Mouse (Mus musculus) thymus, postnatal 4 days (tissue): ENCODE results near the gene B3gnt8.

Experiments
- DNase-seq: peaks from one replicate; pipeline ENCODE4 v3.0.0; 2021

The B3gnt8 gene

GRCm38 (mm10) chr7:25626509-25627430, at the start of gene B3gnt8:
Gene B3gnt8 (plus strand): TSS chr7:25626654.
- peak; percentile 76 for DNase-seq

GRCm38 (mm10) chr7:25576793-25577437, 49.5 kb upstream of the B3gnt8 start:
- DNase-seq: peak; percentile 54

- DNase-seq: no peak
Measured at GRCm38 (mm10) chr7:25579441-25579840, 47.0 kb upstream of the B3gnt8 start.

GRCm38 (mm10) chr7:25582301-25582810, 44.1 kb upstream of the B3gnt8 start:
- DNase-seq: no peak

- DNase-seq: no peak
Measured at GRCm38 (mm10) chr7:25584651-25585050, 41.8 kb upstream of the B3gnt8 start.

- DNase-seq: no peak
Measured at GRCm38 (mm10) chr7:25585351-25586204, 40.9 kb upstream of the B3gnt8 start.

- DNase-seq: no peak
Measured at GRCm38 (mm10) chr7:25591226-25591625, 35.2 kb upstream of the B3gnt8 start.

GRCm38 (mm10) chr7:25593859-25594258, 32.6 kb upstream of the B3gnt8 start:
- no peak for DNase-seq

GRCm38 (mm10) chr7:25599663-25600062, 26.8 kb upstream of the B3gnt8 start:
- peak; percentile 84 for DNase-seq

- no peak for DNase-seq
Measured at GRCm38 (mm10) chr7:25600666-25601065, 25.8 kb upstream of the B3gnt8 start.

GRCm38 (mm10) chr7:25601346-25601745, 25.1 kb upstream of the B3gnt8 start:
- DNase-seq: no peak

GRCm38 (mm10) chr7:25606625-25607063, 19.8 kb upstream of the B3gnt8 start:
- no peak for DNase-seq

GRCm38 (mm10) chr7:25607196-25607595, 19.3 kb upstream of the B3gnt8 start:
- DNase-seq: no peak

GRCm38 (mm10) chr7:25610056-25610455, 16.4 kb upstream of the B3gnt8 start:
- DNase-seq: no peak

- no peak for DNase-seq
Measured at GRCm38 (mm10) chr7:25611501-25611900, 15.0 kb upstream of the B3gnt8 start.

GRCm38 (mm10) chr7:25614086-25614485, 12.4 kb upstream of the B3gnt8 start:
- no peak for DNase-seq

- DNase-seq: no peak
Measured at GRCm38 (mm10) chr7:25614831-25615705, 11.4 kb upstream of the B3gnt8 start.

GRCm38 (mm10) chr7:25615706-25616011, 10.8 kb upstream of the B3gnt8 start, which contains the start of gene Erich4:
Gene Erich4 (minus strand): TSS chr7:25615892.
- no peak for DNase-seq

- no peak for DNase-seq
Measured at GRCm38 (mm10) chr7:25617376-25618160, 8.9 kb upstream of the B3gnt8 start.

GRCm38 (mm10) chr7:25618865-25619721, 7.4 kb upstream of the B3gnt8 start, which contains the start of gene Dmac2:
Gene Dmac2 (plus strand): TSS chr7:25619414.
- peak; percentile 96 for DNase-seq
